Mouse (Mus musculus) erythroblast, adult 5-6 weeks (primary cell): Measurements from ENCODE around the gene Ttf2. TPM values are rescaled to one million over a fixed set of nuclear protein-coding genes. Genes with fewer than 3 reads are reported as not detected.

Source experiments
- ATAC-seq: replicated peaks from 2 replicates; pipeline ENCODE4 v1.8.0; 2016; ENCODE audit warnings: moderate number of reproducible peaks, mild to moderate bottlenecking, moderate TSS enrichment, inconsistent platforms; ENCODE audit not compliant: poor library complexity, low FRiP score, severe bottlenecking
- total RNA-seq, 2 experiments: library from RNA; stranded (forward) in 1 of 2; stranded (reverse) in 1 of 2; fragments of 150-400 nt in 1 of 2; fragments of 200-764, 138-1000 nt in 1 of 2; gene quantifications; 2 replicates each; pipeline versions ENCODE4 v1.2.3 to v1.2.4; 2015 to 2017; ENCODE audit warnings: low replicate concordance in 2 of 2

Gene Ttf2
- total RNA-seq (2015; ENCODE audit: low replicate concordance): 5.8 and 9.4 TPM in 2 replicates
- total RNA-seq (2017; ENCODE audit: low replicate concordance): 12.4 and 14.2 TPM in 2 replicates

GRCm38 (mm10) chr3:100969176-100969917 is at the start of gene Ttf2:
TSS of gene Ttf2 (minus strand) at chr3:100969663.
- ATAC-seq: peak; percentile 96

- no peak for ATAC-seq
Measured at GRCm38 (mm10) chr3:101018494-101018893, 49.0 kb upstream of the Ttf2 start.

- no peak for ATAC-seq
Measured at GRCm38 (mm10) chr3:101016050-101016449, 46.6 kb upstream of the Ttf2 start.

GRCm38 (mm10) chr3:101015254-101015653 is 45.8 kb upstream of the Ttf2 start:
- no peak for ATAC-seq

GRCm38 (mm10) chr3:101013536-101013935 is 44.1 kb upstream of the Ttf2 start:
- ATAC-seq: no peak

- ATAC-seq: no peak
Measured at GRCm38 (mm10) chr3:101013005-101013404, 43.5 kb upstream of the Ttf2 start.

GRCm38 (mm10) chr3:101012597-101012996 is 43.1 kb upstream of the Ttf2 start:
- ATAC-seq: no peak

- ATAC-seq: no peak
Measured at GRCm38 (mm10) chr3:101012131-101012571, 42.7 kb upstream of the Ttf2 start.

- no peak for ATAC-seq
Measured at GRCm38 (mm10) chr3:101011203-101011600, 41.7 kb upstream of the Ttf2 start.

- ATAC-seq: no peak
Measured at GRCm38 (mm10) chr3:101010589-101011202, 41.2 kb upstream of the Ttf2 start.

- no peak for ATAC-seq
Measured at GRCm38 (mm10) chr3:101007112-101007782, 37.8 kb upstream of the Ttf2 start.

- no peak for ATAC-seq
Measured at GRCm38 (mm10) chr3:101005392-101005791, 35.9 kb upstream of the Ttf2 start.

GRCm38 (mm10) chr3:101003575-101004356 is 34.3 kb upstream of the Ttf2 start:
- ATAC-seq: no peak

- no peak for ATAC-seq
Measured at GRCm38 (mm10) chr3:100999732-101000131, 30.3 kb upstream of the Ttf2 start.

- peak; percentile 86 for ATAC-seq
Measured at GRCm38 (mm10) chr3:100998904-100999340, 29.5 kb upstream of the Ttf2 start.

GRCm38 (mm10) chr3:100997785-100998570 is 28.5 kb upstream of the Ttf2 start:
- ATAC-seq: no peak

GRCm38 (mm10) chr3:100994252-100994651 is 24.8 kb upstream of the Ttf2 start:
- ATAC-seq: no peak

- no peak for ATAC-seq
Measured at GRCm38 (mm10) chr3:100993718-100994117, 24.3 kb upstream of the Ttf2 start.

GRCm38 (mm10) chr3:100993158-100993557 is 23.7 kb upstream of the Ttf2 start:
- ATAC-seq: no peak
